Mouse (Mus musculus): ENCODE measurements around the gene Hist1h2bc. TPM values are rescaled to one million over a fixed set of nuclear protein-coding genes. Genes with fewer than 3 reads are reported as not detected.

Hist1h2bc gene
- polyA plus RNA-seq, 1 experiment, result 113 TPM

- no peak overlapping the region for H3ac ChIP-seq (ENCODE audit: control insufficient read depth, insufficient read length)
- no peak overlapping the region for H3K4me2 ChIP-seq (ENCODE audit: low read depth)
- H3K27me3 ChIP-seq (ENCODE audit: control insufficient read depth, insufficient read depth, insufficient read length), result no peaks in the 10 kb centered on the region
- no peaks in the 10 kb centered on the region for H3K36me3 ChIP-seq (ENCODE audit: control insufficient read depth, insufficient read depth)
- no peak for TF ChIP-seq E2F4 (IDR thresholded peaks at IDR 0.05; ENCODE audit: insufficient read depth)
- TF ChIP-seq TCF3 (IDR thresholded peaks at IDR 0.05; ENCODE audit: insufficient read length, low read depth), result no peak
- no peak for TF ChIP-seq SRF (IDR thresholded peaks at IDR 0.05; ENCODE audit: control insufficient read depth, insufficient read length, low read depth)
- no peak for TF ChIP-seq MYOG (IDR thresholded peaks at IDR 0.05; ENCODE audit: control insufficient read depth in 1 of 3, insufficient read depth in 1 of 3, insufficient read length in 2 of 3, low read depth in 2 of 3)
- no peak for TF ChIP-seq USF1 (IDR thresholded peaks at IDR 0.05; ENCODE audit: low read depth)
- no peak for TF ChIP-seq MAX (IDR thresholded peaks at IDR 0.05; ENCODE audit: low read depth)
- TF ChIP-seq POLR2A (IDR thresholded peaks at IDR 0.05; ENCODE audit: insufficient read length, low read depth), result no peak
- no peak for TF ChIP-seq REST (IDR thresholded peaks at IDR 0.05; ENCODE audit: insufficient read depth, insufficient read length)
- H3K4me3 ChIP-seq, result no peak overlapping the region
- H3K79me2 ChIP-seq (ENCODE audit: control insufficient read depth, insufficient read depth), result no peaks in the 10 kb centered on the region
These were observed 21.9 kb downstream of the Hist1h2bc start for GRCm38 (mm10) chr13:23705751-23706356.

GRCm38 (mm10) chr13:23706771-23707170 lies 22.8 kb downstream of the Hist1h2bc start:
- Histone ChIP-seq H3ac (ENCODE audit: control insufficient read depth, insufficient read length) (no peak overlapping the region), H3K27me3 (ENCODE audit: control insufficient read depth, insufficient read depth, insufficient read length) (no peaks in the 10 kb centered on the region), H3K4me2 (ENCODE audit: low read depth) (no peak overlapping the region), H3K36me3 (ENCODE audit: control insufficient read depth, insufficient read depth) (no peaks in the 10 kb centered on the region), H3K79me2 (ENCODE audit: control insufficient read depth, insufficient read depth) (no peaks in the 10 kb centered on the region), H3K4me3 (no peak overlapping the region)
- no peak for TF ChIP-seq TCF12 (IDR thresholded peaks at IDR 0.05; ENCODE audit: insufficient read depth, poor library complexity, severe bottlenecking)
- no peak for TF ChIP-seq REST (IDR thresholded peaks at IDR 0.05; ENCODE audit: insufficient read depth, insufficient read length)
- TF ChIP-seq SRF (IDR thresholded peaks at IDR 0.05; ENCODE audit: control insufficient read depth, insufficient read length, low read depth), result no peak
- TF ChIP-seq TCF3 (IDR thresholded peaks at IDR 0.05; ENCODE audit: insufficient read length, low read depth), result no peak
- TF ChIP-seq CEBPB (IDR thresholded peaks at IDR 0.05; ENCODE audit: insufficient read depth, poor library complexity, severe bottlenecking), result no peak
- no peak for TF ChIP-seq POLR2AphosphoS2 (IDR thresholded peaks at IDR 0.05; ENCODE audit: insufficient read length, low read depth)
- TF ChIP-seq MYOD1 (IDR thresholded peaks at IDR 0.05; ENCODE audit: control insufficient read depth in 1 of 3, insufficient read length in 2 of 3, low read depth in 2 of 3), result no peak
- no peak for TF ChIP-seq POLR2A (IDR thresholded peaks at IDR 0.05; ENCODE audit: insufficient read length, low read depth)

- Histone ChIP-seq H3K79me2 (ENCODE audit: control insufficient read depth, insufficient read depth) (no peaks in the 10 kb centered on the region), H3ac (ENCODE audit: control insufficient read depth, insufficient read length) (no peak overlapping the region), H3K4me3 (no peak overlapping the region), H3K27me3 (ENCODE audit: control insufficient read depth, insufficient read depth, insufficient read length) (no peaks in the 10 kb centered on the region), H3K4me2 (ENCODE audit: low read depth) (no peak overlapping the region), H3K36me3 (ENCODE audit: control insufficient read depth, insufficient read depth) (no peaks in the 10 kb centered on the region)
- no peak for TF ChIP-seq REST (IDR thresholded peaks at IDR 0.05; ENCODE audit: insufficient read depth, insufficient read length)
- no peak for TF ChIP-seq USF1 (IDR thresholded peaks at IDR 0.05; ENCODE audit: low read depth)
- no peak for TF ChIP-seq MAX (IDR thresholded peaks at IDR 0.05; ENCODE audit: low read depth)
- no peak for TF ChIP-seq SRF (IDR thresholded peaks at IDR 0.05; ENCODE audit: control insufficient read depth, insufficient read length, low read depth)
- no peak for TF ChIP-seq CEBPB (IDR thresholded peaks at IDR 0.05; ENCODE audit: insufficient read depth, poor library complexity, severe bottlenecking)
These were observed 24.0 kb downstream of the Hist1h2bc start for GRCm38 (mm10) chr13:23708041-23708440.

DNA sequence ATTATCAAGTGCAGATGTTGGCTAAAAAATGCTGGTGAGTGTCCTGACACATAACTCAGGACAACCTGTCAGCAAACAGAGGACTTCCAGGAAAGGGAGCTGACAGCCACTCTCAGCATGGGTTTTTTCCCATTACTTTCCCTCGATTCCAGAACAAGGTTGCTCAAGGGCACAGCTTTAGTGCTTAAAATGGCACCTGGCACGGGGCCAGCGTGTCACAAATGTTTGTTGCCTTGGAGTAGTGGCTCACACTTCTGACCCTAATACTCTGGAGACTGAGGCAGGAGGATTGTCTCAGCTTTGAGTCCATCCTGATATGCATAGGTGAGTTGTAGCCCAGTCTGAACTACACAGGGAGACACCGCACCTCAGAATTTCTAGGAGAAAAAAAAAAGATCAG lies 24.7 kb downstream of the Hist1h2bc start:
- no peak overlapping the region for H3K4me3 ChIP-seq
- TF ChIP-seq TCF12 (IDR thresholded peaks at IDR 0.05; ENCODE audit: insufficient read depth, poor library complexity, severe bottlenecking), result no peak
- TF ChIP-seq MAX (IDR thresholded peaks at IDR 0.05; ENCODE audit: low read depth), result no peak
- no peak for TF ChIP-seq USF1 (IDR thresholded peaks at IDR 0.05; ENCODE audit: low read depth)
- TF ChIP-seq POLR2A (IDR thresholded peaks at IDR 0.05; ENCODE audit: insufficient read length, low read depth), result no peak
- TF ChIP-seq REST (IDR thresholded peaks at IDR 0.05; ENCODE audit: insufficient read depth, insufficient read length), result no peak

GRCm38 (mm10) chr13:23709714-23710373 lies 25.8 kb downstream of the Hist1h2bc start:
- TF ChIP-seq TCF12 (IDR thresholded peaks at IDR 0.05; ENCODE audit: insufficient read depth, poor library complexity, severe bottlenecking), result no peak
- no peak for TF ChIP-seq MAX (IDR thresholded peaks at IDR 0.05; ENCODE audit: low read depth)
- TF ChIP-seq POLR2AphosphoS2 (IDR thresholded peaks at IDR 0.05; ENCODE audit: insufficient read length, low read depth), result no peak
- no peak for TF ChIP-seq POLR2A (IDR thresholded peaks at IDR 0.05; ENCODE audit: insufficient read length, low read depth)
- TF ChIP-seq MYOD1 (IDR thresholded peaks at IDR 0.05; ENCODE audit: control insufficient read depth in 1 of 3, insufficient read length in 2 of 3, low read depth in 2 of 3), result no peak
- no peak for TF ChIP-seq E2F4 (IDR thresholded peaks at IDR 0.05; ENCODE audit: insufficient read depth)
- no peak for TF ChIP-seq USF1 (IDR thresholded peaks at IDR 0.05; ENCODE audit: low read depth)
- TF ChIP-seq SRF (IDR thresholded peaks at IDR 0.05; ENCODE audit: control insufficient read depth, insufficient read length, low read depth), result no peak
- TF ChIP-seq REST (IDR thresholded peaks at IDR 0.05; ENCODE audit: insufficient read depth, insufficient read length), result no peak
- no peak for TF ChIP-seq MYOG (IDR thresholded peaks at IDR 0.05; ENCODE audit: control insufficient read depth in 1 of 3, insufficient read depth in 1 of 3, insufficient read length in 2 of 3, low read depth in 2 of 3)
- Histone ChIP-seq H3K79me2 (ENCODE audit: control insufficient read depth, insufficient read depth) (no peaks in the 10 kb centered on the region), H3K4me3 (peak overlapping the region; percentile 34), H3ac (ENCODE audit: control insufficient read depth, insufficient read length) (no peak overlapping the region), H3K36me3 (ENCODE audit: control insufficient read depth, insufficient read depth) (no peaks in the 10 kb centered on the region), H3K27me3 (ENCODE audit: control insufficient read depth, insufficient read depth, insufficient read length) (no peaks in the 10 kb centered on the region), H3K4me2 (ENCODE audit: low read depth) (peak overlapping the region; percentile 99)

More for the DNA sequence above, 24.7 kb downstream of the Hist1h2bc start:
- Histone ChIP-seq H3K36me3 (ENCODE audit: control insufficient read depth, insufficient read depth) (no peaks in the 10 kb centered on the region), H3K79me2 (ENCODE audit: control insufficient read depth, insufficient read depth) (no peaks in the 10 kb centered on the region), H3K4me2 (ENCODE audit: low read depth) (no peak overlapping the region), H3ac (ENCODE audit: control insufficient read depth, insufficient read length) (no peak overlapping the region), H3K27me3 (ENCODE audit: control insufficient read depth, insufficient read depth, insufficient read length) (no peaks in the 10 kb centered on the region)

All from myocyte (in vitro differentiated cells).